Mouse (Mus musculus) thymus, adult 18-20 months (tissue): Measurements from ENCODE around the gene Cdkal1.

Experiments
- DNase-seq, 2 experiments: peaks; one replicate each; pipeline ENCODE4 v3.0.0; 2022; ENCODE audit warnings: mixed read lengths in 2 of 2

The Cdkal1 gene

GRCm38 (mm10) chr13:29390025-29390424 is 465.4 kb downstream of the Cdkal1 start:
- no peak for DNase-seq

DNA sequence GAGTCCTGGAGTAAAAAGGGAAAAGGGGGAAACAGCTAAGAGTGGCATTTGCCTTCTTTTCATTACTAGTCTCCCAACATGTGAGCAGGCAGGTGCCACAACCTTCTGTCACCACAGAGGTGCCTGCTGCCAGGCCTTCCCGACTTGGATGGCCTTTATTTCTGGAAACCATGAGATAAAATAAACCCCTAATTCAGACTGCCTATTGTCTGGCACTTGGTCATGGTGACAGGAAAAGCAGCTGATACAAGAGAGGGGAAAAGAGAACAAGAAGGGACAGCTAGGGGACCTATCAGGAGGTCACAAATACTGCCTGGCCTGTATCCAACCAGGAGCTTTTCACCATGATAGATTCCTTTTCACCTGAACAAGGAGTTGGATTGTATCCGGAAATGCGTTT is 466.6 kb downstream of the Cdkal1 start:
- DNase-seq = no peak

DNA sequence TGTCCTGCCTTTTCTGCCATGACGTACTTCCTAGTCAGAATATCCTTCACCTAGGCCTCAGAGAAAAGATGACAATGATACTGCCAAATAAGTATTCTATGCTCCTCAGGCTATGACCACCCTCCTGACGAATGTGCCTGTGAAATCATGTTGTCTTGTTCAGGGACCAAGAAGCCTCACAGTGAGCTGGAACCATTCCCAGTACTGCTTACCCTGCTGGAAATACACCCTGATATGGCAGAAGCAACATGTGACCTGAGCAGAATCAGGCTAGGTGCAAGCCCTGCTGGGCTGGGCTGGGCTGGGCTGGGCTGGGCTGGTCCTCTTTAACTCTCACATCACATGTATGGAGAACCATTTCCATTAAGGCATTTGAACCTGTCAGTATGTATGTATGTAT is 477.9 kb downstream of the Cdkal1 start:
- DNase-seq = no peak

GRCm38 (mm10) chr13:29371916-29372315 is 483.6 kb downstream of the Cdkal1 start:
- DNase-seq = no peak

GRCm38 (mm10) chr13:29371466-29371771 is 484.1 kb downstream of the Cdkal1 start:
- no peak for DNase-seq

DNA sequence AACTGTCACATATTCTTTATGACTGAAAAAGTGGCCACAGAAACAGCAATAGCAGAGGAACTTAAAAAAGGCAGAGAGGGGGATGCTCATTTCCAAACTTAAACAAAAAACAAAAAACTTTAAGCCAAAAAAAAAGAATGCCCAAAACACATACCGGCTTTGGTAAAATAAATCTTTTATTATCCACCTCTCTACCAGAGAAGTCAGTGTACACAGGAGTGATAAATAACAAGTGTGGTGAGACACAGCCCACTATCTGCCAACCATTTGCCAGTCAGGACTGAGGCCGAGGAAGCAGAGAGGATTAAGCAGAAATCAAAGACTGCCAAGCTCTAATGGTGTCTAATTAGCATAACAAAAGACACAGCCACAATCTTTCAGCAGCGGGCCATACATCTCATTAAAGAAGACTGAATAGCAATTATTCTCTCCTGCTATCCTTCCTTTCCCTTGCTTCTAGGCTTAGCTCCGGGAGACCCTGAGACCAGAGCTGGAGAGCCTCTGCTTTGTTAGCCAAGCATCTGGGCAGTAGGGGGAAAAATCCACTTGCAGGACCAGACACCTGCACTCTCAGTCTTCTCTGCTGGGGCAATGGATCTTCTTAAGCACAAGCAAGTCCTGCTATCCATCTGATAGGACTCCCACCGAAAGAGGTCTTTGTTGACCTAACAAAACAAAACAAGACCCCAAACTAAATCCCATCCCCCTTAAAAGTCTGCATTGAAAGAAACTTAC is 484.6 kb downstream of the Cdkal1 start:
- no peak for DNase-seq

DNA sequence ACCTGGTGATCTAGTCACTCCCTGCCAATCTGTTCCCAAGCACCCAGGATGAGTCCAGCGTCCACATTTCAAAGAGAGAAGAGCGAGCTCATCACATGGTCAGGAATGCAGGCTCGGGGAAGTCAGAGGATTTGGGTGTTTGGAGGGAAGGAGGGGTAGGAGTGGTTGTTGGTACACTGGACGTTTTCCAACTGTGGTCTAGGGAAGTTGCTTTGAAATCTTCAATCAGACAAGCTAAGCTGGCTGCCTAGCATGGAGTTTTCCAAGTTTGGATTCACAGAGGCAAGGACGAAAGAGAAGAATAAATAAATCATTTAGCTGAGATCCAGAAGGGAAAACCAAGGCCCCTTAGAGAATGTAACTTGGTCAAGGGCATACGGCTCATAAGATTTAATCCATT is 486.7 kb downstream of the Cdkal1 start:
- no peak for DNase-seq

GRCm38 (mm10) chr13:29364901-29365625 is 490.4 kb downstream of the Cdkal1 start:
- no peak for DNase-seq

- DNase-seq = no peak
These were observed 491.5 kb downstream of the Cdkal1 start for GRCm38 (mm10) chr13:29364009-29364408.

- no peak for DNase-seq
These were observed 493.6 kb downstream of the Cdkal1 start for GRCm38 (mm10) chr13:29361842-29362241.

GRCm38 (mm10) chr13:29360899-29361298 is 494.6 kb downstream of the Cdkal1 start:
- DNase-seq = no peak

DNA sequence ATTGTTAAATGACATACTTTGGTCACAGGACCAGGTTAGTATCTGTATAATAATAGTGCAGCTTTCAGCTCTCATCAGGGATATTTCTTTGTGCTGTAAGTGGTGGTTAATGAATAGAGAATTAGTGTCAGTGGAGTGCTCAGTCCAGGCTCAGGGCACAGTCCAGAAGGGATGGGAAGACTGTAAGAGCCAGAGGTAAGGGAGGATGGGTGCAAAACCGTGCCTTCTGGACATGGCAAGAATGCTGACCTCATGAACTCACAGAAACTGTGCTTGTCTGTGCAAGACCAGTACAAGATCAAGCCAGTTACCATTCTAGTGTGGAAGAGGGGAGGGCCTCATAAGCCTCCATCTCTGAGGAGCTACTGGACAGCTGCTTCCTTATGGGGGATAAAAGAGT is 496.1 kb downstream of the Cdkal1 start:
- DNase-seq = no peak

DNA sequence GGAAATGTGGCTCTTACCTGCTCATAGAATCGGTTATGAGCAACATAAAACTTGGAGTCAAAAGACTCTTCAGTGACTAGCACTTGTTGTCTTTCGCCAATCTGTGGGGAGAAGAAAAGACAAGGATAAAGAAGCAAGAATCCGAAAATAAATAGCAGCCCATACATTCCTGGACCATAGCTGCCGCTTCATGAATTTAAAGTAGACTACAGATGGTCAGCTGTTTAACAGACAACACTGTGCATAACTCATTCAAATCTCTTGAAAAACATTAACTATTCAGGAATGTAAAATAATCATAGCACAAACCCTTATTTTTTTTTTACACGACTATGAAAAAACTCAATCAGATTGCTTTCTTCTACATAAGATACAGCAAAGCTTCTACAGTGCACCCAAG is 498.0 kb downstream of the Cdkal1 start:
- no peak for DNase-seq

- no peak for DNase-seq
These were observed 499.4 kb downstream of the Cdkal1 start for GRCm38 (mm10) chr13:29356158-29356485.

GRCm38 (mm10) chr13:29355484-29356157 is 499.9 kb downstream of the Cdkal1 start:
- no peak for DNase-seq

- no peak for DNase-seq
These were observed 500.5 kb downstream of the Cdkal1 start for GRCm38 (mm10) chr13:29354943-29355342.

- no peak for DNase-seq
These were observed 501.5 kb downstream of the Cdkal1 start for GRCm38 (mm10) chr13:29353888-29354415.

DNA sequence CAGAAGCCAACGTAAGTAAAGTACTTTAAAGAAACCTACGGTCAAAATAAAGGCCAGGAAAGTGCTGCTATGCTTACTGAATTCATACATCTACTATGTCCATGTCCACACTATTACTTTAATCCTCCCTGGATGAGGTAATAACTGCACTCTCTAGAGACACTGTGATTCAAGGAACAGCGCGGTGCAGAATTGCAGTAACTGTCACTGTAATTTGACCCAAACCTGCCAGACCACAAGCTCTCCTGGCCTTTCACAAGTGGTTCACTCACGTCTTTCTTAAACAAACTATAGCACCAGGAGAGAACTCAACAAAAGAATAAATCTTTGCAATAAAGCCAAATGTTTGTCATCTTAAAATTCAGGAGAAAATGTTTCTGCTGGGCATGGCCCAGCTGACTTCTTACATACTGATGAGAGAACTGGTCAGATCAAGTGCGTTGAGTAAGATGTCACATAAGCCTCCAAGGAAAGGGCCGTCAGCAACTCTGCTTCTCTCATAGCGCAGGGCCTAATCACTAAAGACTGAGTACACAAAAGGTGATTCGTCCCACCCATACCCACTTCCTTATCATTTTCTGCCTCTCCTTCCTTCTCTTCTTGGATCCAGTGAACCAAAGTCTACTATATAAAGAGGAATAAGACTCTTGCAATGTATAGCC is 504.3 kb downstream of the Cdkal1 start:
- DNase-seq = no peak

- DNase-seq = no peak
These were observed 505.5 kb downstream of the Cdkal1 start for GRCm38 (mm10) chr13:29350004-29350403.

DNA sequence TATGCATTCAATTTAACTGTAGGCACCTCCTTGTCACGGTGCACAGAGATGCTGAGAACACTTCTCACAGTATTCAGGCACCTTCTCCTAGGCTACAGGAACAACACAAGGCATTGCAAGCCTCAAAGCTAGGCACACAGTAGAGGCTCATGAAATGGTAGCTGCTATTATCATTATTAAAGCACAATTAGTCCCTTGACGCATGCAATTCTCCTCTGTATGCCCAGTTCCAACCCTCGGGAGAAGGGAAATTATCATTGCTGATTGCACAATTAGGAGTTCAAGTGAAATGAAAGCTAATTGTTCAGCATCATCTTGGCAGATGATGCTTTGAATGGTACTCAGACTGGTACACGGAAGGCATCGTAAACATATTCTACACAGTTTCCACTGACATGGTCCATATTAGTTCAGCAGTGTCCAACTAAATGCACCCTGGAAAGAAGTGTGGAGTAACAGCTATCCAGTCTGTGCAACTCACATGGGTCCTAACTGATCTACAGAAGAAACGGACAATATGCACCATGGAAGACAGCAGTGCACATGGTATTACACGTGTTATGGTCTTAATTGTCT is 506.0 kb downstream of the Cdkal1 start:
- DNase-seq = no peak

- DNase-seq = no peak
These were observed 507.1 kb downstream of the Cdkal1 start for GRCm38 (mm10) chr13:29348331-29348730.

- DNase-seq = no peak
These were observed 522.6 kb downstream of the Cdkal1 start for GRCm38 (mm10) chr13:29332640-29333412.
